Mouse (Mus musculus): Measurements from ENCODE around the gene Upb1.

DNA sequence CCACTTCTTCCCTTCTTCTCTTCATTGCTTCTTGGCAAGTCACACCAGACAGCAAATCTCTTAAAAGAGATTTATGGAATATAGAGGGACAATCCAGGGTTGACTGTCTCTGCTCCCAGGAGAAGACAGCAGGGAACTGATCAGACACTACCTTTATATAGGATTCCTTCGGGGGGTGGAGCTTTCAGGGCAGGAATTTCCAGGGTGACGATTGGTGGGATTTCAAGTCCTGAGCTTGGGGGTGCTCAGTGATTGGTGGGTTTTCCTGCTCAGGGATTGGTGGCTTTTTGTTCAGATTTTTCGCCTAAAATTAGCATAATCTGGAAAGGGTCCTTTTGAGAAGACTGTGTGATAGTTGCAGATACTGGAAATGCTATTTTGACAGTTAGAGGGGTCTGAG lies 86.2 kb downstream of the Upb1 start:
- TF ChIP-seq MYC (IDR thresholded peaks at IDR 0.05; ENCODE audit: low read depth, low read length), result no peak
- no peak for TF ChIP-seq CHD1 (IDR thresholded peaks at IDR 0.05; ENCODE audit: low read depth, low read length)
- TF ChIP-seq MAFK (IDR thresholded peaks at IDR 0.05; ENCODE audit: insufficient replicate concordance, low read length), result no peak
- TF ChIP-seq NELFE (IDR thresholded peaks at IDR 0.05; ENCODE audit: low read depth, low read length), result no peak
- no peak for TF ChIP-seq SIN3A (IDR thresholded peaks at IDR 0.05; ENCODE audit: low read length)
- TF ChIP-seq EP300 (IDR thresholded peaks at IDR 0.05; ENCODE audit: low read length), result no peak
- TF ChIP-seq E2F4 (IDR thresholded peaks at IDR 0.05; ENCODE audit: insufficient replicate concordance, low read depth, low read length), result no peak

Measured in CH12.LX (cell line).